Mouse (Mus musculus) spleen, adult 2 months (tissue): ENCODE data around the gene Tmem144. TPM values are rescaled to one million over a fixed set of nuclear protein-coding genes. Genes with fewer than 3 reads are reported as not detected.

Experiments
- DNase-seq, 2 experiments: peaks; one replicate each; pipeline versions ENCODE4 v3.0.0 to v3.0.0-alpha.2; 2012 to 2021; ENCODE audit warnings: low spot score in 2 of 2, low read depth in 1 of 2
- H3K27ac ChIP-seq: fragments of 200-500 bp; 2 replicates; pipeline ENCODE4 v1.5.1; 2012; ENCODE audit warnings: low read length, inconsistent platforms; ENCODE audit not compliant: insufficient read depth
- H3K27me3 ChIP-seq: fragments of 200-500 bp; 2 replicates; pipeline ENCODE4 v1.6.1; 2012; ENCODE audit warnings: mild to moderate bottlenecking, moderate library complexity, low read length, inconsistent platforms; ENCODE audit not compliant: control insufficient read depth, insufficient read depth
- H3K36me3 ChIP-seq: fragments of 200-500 bp; 2 replicates; pipeline ENCODE4 v1.6.1; 2012; ENCODE audit warnings: mild to moderate bottlenecking, low read length, inconsistent platforms; ENCODE audit not compliant: control insufficient read depth, insufficient read depth
- H3K4me1 ChIP-seq: fragments of 200-500 bp; 2 replicates; pipeline ENCODE4 v1.6.1; 2011; ENCODE audit warnings: inconsistent platforms; ENCODE audit not compliant: control insufficient read depth, insufficient read depth, insufficient read length
- H3K4me3 ChIP-seq: fragments of 200-500 bp; 2 replicates; pipeline ENCODE4 v1.5.1; 2011; ENCODE audit warnings: mild to moderate bottlenecking, inconsistent platforms; ENCODE audit not compliant: insufficient read depth, insufficient read length; ENCODE audit errors: extremely low read depth
- CTCF ChIP-seq: fragments of 200-500 bp; IDR thresholded peaks from 2 replicates; pipeline ENCODE4 v1.5.1; 2011; ENCODE audit warnings: mild to moderate bottlenecking, inconsistent platforms; ENCODE audit not compliant: insufficient read depth, insufficient read length, insufficient replicate concordance; ENCODE audit errors: extremely low read depth
- POLR2A ChIP-seq: fragments of 200-500 bp; IDR thresholded peaks from 2 replicates; pipeline ENCODE4 v1.6.1; 2011; ENCODE audit warnings: low read depth, low read length, inconsistent platforms
- WGBS: fragments of 180-500 bp; shearing (Covaris S2); methylation state at CpG from one replicate; pipeline ENCODE4 v1.1.7; 2018; 5-methylcytosine and 5-hydroxymethylcytosine counted together
- polyA plus RNA-seq: library from polyadenylated mRNA; depleted of rRNA; stranded (reverse); fragments of >200 nt; gene quantifications from 2 replicates; pipeline ENCODE4 v1.2.3, GENCODE M21; 2012; rRNA removed

Tmem144 gene
- polyA plus RNA-seq, 1 experiment: 0.15 TPM

DNA sequence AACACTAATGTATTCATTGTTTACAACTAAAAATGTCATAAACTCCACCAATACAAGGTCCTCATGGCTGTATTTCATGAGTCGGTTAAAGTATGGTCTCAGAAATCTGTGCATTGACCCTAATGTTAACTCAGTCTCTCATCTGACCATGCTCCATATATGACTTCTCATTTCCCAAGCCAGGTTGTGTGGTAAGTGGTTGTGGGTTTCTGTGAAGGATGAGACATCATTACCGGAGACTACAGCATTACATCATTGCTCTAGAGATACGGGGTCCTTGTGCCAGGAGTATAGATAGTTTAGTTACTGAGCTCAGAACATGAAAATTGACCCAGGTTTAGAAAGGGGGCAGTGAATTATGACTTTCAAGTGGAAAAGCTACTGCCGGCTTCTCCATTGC, 63.0 kb downstream of the Tmem144 start:
- no peaks in the 10 kb centered on the region for H3K4me1 ChIP-seq
- no peak overlapping the region for H3K4me3 ChIP-seq
- no peak for TF ChIP-seq CTCF
- TF ChIP-seq POLR2A: no peak
- 74% methylated on average over 4 of the region's 4 CpGs for WGBS
- H3K36me3 ChIP-seq: no peaks in the 10 kb centered on the region
- DNase-seq: no peak
- no peaks in the 10 kb centered on the region for H3K27me3 ChIP-seq
- no peak overlapping the region for H3K27ac ChIP-seq

DNA sequence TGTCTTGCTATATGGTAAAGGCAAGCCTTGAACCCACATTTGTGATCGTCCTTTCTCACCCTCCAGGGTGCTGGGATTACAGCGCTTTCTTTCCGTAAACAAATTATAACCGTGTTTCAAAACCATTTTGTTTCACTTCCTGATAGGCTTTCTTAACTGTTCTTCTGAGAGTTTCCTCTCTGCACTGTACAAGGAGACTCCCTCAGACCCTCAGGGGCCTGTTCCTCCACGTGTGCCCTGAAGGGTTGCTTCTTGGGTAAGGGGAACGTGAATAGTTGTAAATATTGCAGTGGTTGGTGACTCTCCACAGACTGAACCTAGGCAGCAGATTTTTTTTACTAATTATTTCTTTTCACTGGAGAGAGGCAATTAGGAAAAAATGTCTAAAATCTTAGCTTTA, 63.6 kb downstream of the Tmem144 start:
- TF ChIP-seq POLR2A (no peak), CTCF (no peak)
- Histone ChIP-seq H3K36me3 (no peaks in the 10 kb centered on the region), H3K27me3 (no peaks in the 10 kb centered on the region), H3K4me1 (no peaks in the 10 kb centered on the region), H3K27ac (no peak overlapping the region), H3K4me3 (no peak overlapping the region)
- DNase-seq: no peak
- WGBS: 18% methylated on average over 6 of the region's 6 CpGs

- H3K4me1 ChIP-seq: no peaks in the 10 kb centered on the region
- no peak for TF ChIP-seq CTCF
- TF ChIP-seq POLR2A: no peak
- no peak overlapping the region for H3K27ac ChIP-seq
- 27% methylated on average over 11 of the region's 11 CpGs for WGBS
- H3K27me3 ChIP-seq: no peaks in the 10 kb centered on the region; the same call in 1 of the 2 replicates
- DNase-seq: no peak
- H3K4me3 ChIP-seq: no peak overlapping the region
- H3K36me3 ChIP-seq: no peaks in the 10 kb centered on the region
Measured at GRCm38 (mm10) chr3:79784362-79784736, 68.2 kb downstream of the Tmem144 start.

DNA sequence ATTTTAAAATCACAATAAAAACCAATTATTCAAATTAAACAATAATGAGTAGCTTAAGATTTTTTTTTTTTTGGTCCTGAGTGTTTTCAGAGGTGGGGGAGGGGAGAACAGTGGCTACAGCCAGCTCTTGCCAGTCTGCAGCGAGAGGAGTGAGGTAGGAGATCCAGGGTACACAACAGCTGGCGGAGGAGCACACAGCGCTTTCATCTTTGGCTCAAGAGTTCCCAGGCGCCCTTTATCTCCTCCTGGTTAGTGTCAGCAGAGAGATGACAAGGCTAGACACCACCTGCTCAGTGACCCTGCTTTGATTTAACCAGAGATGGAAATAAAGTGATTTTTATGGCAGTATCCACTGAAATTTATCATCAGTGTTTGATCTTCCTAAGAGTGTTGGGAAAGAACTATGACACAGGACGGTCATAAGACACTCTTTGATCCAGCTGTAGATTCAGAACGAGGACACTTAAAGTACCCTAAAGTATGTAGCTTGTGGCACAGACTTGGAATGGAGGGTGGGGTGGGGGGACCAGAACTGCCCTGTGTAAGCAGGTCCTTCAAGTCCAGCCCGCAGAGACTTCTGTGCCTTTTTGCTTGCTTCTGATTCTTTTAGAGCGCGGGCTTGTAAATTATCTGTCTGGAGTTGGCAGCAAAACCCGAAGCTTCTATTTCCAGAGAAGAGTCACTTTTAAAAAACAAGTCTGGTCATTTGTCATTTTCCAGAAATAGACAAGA, 68.8 kb downstream of the Tmem144 start:
- 50% methylated on average over 10 of the region's 10 CpGs for WGBS
- Histone ChIP-seq H3K27me3 (no peaks in the 10 kb centered on the region; the same call in 1 of the 2 replicates), H3K4me1 (no peaks in the 10 kb centered on the region), H3K4me3 (no peak overlapping the region), H3K27ac (no peak overlapping the region), H3K36me3 (no peaks in the 10 kb centered on the region)
- TF ChIP-seq CTCF: no peak
- DNase-seq: no peak

- no peak for TF ChIP-seq CTCF
- no peak for TF ChIP-seq POLR2A
- no peaks in the 10 kb centered on the region for H3K4me1 ChIP-seq
- DNase-seq: no peak
- no peaks in the 10 kb centered on the region for H3K36me3 ChIP-seq
- H3K27me3 ChIP-seq: no peaks in the 10 kb centered on the region
- H3K4me3 ChIP-seq: no peak overlapping the region
- no peak overlapping the region for H3K27ac ChIP-seq
- WGBS: 73% methylated on average over 2 of the region's 2 CpGs
Measured at GRCm38 (mm10) chr3:79772701-79773100, 79.9 kb downstream of the Tmem144 start.

Other genes with a start within 250 kb of the Tmem144 start
- gene 4930579G24Rik, start 223.7 kb downstream of the Tmem144 start, polyA plus RNA-seq: 1.3 and 1.9 TPM in 2 replicates
- 20.3 and 44.9 TPM in 2 replicates for gene Etfdh, start 223.3 kb downstream of the Tmem144 start, polyA plus RNA-seq
- gene Rxfp1, start 114.9 kb downstream of the Tmem144 start, polyA plus RNA-seq: 0.09 and 0.14 TPM in 2 replicates
- gene Fam198b, start 31.8 kb upstream of the Tmem144 start, polyA plus RNA-seq: 1.9 and 2.1 TPM in 2 replicates